Mouse (Mus musculus): Measurements from ENCODE around the gene Nbea. TPM values are rescaled to one million over a fixed set of nuclear protein-coding genes. Genes with fewer than 3 reads are reported as not detected.

The Nbea gene
- polyA plus RNA-seq, 1 experiment: 1.8 TPM

- no peaks in the 10 kb centered on the region; the same call in 1 of the 2 replicates for H3K27me3 ChIP-seq (ENCODE audit: control insufficient read depth, insufficient read depth, low read length)
- no peaks in the 10 kb centered on the region for H3K36me3 ChIP-seq (ENCODE audit: control insufficient read depth, insufficient read depth, low read length)
- no peak for DNase-seq
- no peak overlapping the region for H3K27ac ChIP-seq (ENCODE audit: control insufficient read depth, insufficient read depth, low read length)
- no peak overlapping the region for H3K4me3 ChIP-seq (ENCODE audit: control insufficient read depth, insufficient read depth, low read length)
- TF ChIP-seq CTCF (IDR thresholded peaks at IDR 0.05; ENCODE audit: borderline replicate concordance, control insufficient read depth, extremely low read depth, insufficient read depth, low read length, poor library complexity) (no peak), POLR2A (IDR thresholded peaks at IDR 0.05; ENCODE audit: control insufficient read depth, extremely low read depth, insufficient read depth, low read length, poor library complexity) (no peak)
- H3K4me1 ChIP-seq (replicated peaks; ENCODE audit: control insufficient read depth, insufficient read depth, low read length): no peaks in the 10 kb centered on the region
- 100% methylated on average over 2 of the region's 2 CpGs for WGBS
These were observed 414.2 kb downstream of the Nbea start for GRCm38 (mm10) chr3:55769308-55769707.

- TF ChIP-seq CTCF (IDR thresholded peaks at IDR 0.05; ENCODE audit: borderline replicate concordance, control insufficient read depth, extremely low read depth, insufficient read depth, low read length, poor library complexity) (no peak), POLR2A (IDR thresholded peaks at IDR 0.05; ENCODE audit: control insufficient read depth, extremely low read depth, insufficient read depth, low read length, poor library complexity) (no peak)
- Histone ChIP-seq H3K27ac (ENCODE audit: control insufficient read depth, insufficient read depth, low read length) (no peak overlapping the region), H3K4me3 (ENCODE audit: control insufficient read depth, insufficient read depth, low read length) (no peak overlapping the region), H3K4me1 (replicated peaks; ENCODE audit: control insufficient read depth, insufficient read depth, low read length) (no peaks in the 10 kb centered on the region), H3K36me3 (ENCODE audit: control insufficient read depth, insufficient read depth, low read length) (no peaks in the 10 kb centered on the region), H3K27me3 (ENCODE audit: control insufficient read depth, insufficient read depth, low read length) (no peaks in the 10 kb centered on the region; the same call in 1 of the 2 replicates)
- WGBS: 97% methylated on average over 2 of the region's 2 CpGs
- DNase-seq: no peak
These were observed 414.8 kb downstream of the Nbea start for GRCm38 (mm10) chr3:55768654-55769053.

GRCm38 (mm10) chr3:55763591-55763990 lies 419.9 kb downstream of the Nbea start:
- Histone ChIP-seq H3K4me1 (replicated peaks; ENCODE audit: control insufficient read depth, insufficient read depth, low read length) (no peaks in the 10 kb centered on the region), H3K27me3 (ENCODE audit: control insufficient read depth, insufficient read depth, low read length) (no peaks in the 10 kb centered on the region; the same call in 1 of the 2 replicates), H3K27ac (ENCODE audit: control insufficient read depth, insufficient read depth, low read length) (no peak overlapping the region), H3K36me3 (ENCODE audit: control insufficient read depth, insufficient read depth, low read length) (no peaks in the 10 kb centered on the region), H3K4me3 (ENCODE audit: control insufficient read depth, insufficient read depth, low read length) (no peak overlapping the region)
- no peak for DNase-seq
- WGBS: 94% methylated on average over 8 of the region's 8 CpGs
- TF ChIP-seq POLR2A (IDR thresholded peaks at IDR 0.05; ENCODE audit: control insufficient read depth, extremely low read depth, insufficient read depth, low read length, poor library complexity): no peak
- no peak for TF ChIP-seq CTCF (IDR thresholded peaks at IDR 0.05; ENCODE audit: borderline replicate concordance, control insufficient read depth, extremely low read depth, insufficient read depth, low read length, poor library complexity)

GRCm38 (mm10) chr3:55758297-55758696 lies 425.2 kb downstream of the Nbea start:
- H3K27me3 ChIP-seq (ENCODE audit: control insufficient read depth, insufficient read depth, low read length): no peaks in the 10 kb centered on the region
- no peak for TF ChIP-seq CTCF (IDR thresholded peaks at IDR 0.05; ENCODE audit: borderline replicate concordance, control insufficient read depth, extremely low read depth, insufficient read depth, low read length, poor library complexity)
- TF ChIP-seq POLR2A (IDR thresholded peaks at IDR 0.05; ENCODE audit: control insufficient read depth, extremely low read depth, insufficient read depth, low read length, poor library complexity): no peak
- H3K36me3 ChIP-seq (ENCODE audit: control insufficient read depth, insufficient read depth, low read length): no peaks in the 10 kb centered on the region
- no peaks in the 10 kb centered on the region; the same call in 1 of the 2 replicates for H3K4me1 ChIP-seq (replicated peaks; ENCODE audit: control insufficient read depth, insufficient read depth, low read length)
- WGBS: 67% methylated on average over 8 of the region's 8 CpGs
- no peak overlapping the region for H3K27ac ChIP-seq (ENCODE audit: control insufficient read depth, insufficient read depth, low read length)
- no peak overlapping the region for H3K4me3 ChIP-seq (ENCODE audit: control insufficient read depth, insufficient read depth, low read length)
- DNase-seq: no peak

GRCm38 (mm10) chr3:55756602-55757190 lies 426.8 kb downstream of the Nbea start:
- no peaks in the 10 kb centered on the region for H3K27me3 ChIP-seq (ENCODE audit: control insufficient read depth, insufficient read depth, low read length)
- TF ChIP-seq CTCF (IDR thresholded peaks at IDR 0.05; ENCODE audit: borderline replicate concordance, control insufficient read depth, extremely low read depth, insufficient read depth, low read length, poor library complexity) (no peak), POLR2A (IDR thresholded peaks at IDR 0.05; ENCODE audit: control insufficient read depth, extremely low read depth, insufficient read depth, low read length, poor library complexity) (no peak)
- DNase-seq: no peak
- WGBS: 95% methylated on average over 11 of the region's 11 CpGs
- H3K4me3 ChIP-seq (ENCODE audit: control insufficient read depth, insufficient read depth, low read length): no peak overlapping the region
- H3K4me1 ChIP-seq (replicated peaks; ENCODE audit: control insufficient read depth, insufficient read depth, low read length): no peaks in the 10 kb centered on the region; the same call in 1 of the 2 replicates
- no peak overlapping the region for H3K27ac ChIP-seq (ENCODE audit: control insufficient read depth, insufficient read depth, low read length)
- no peaks in the 10 kb centered on the region for H3K36me3 ChIP-seq (ENCODE audit: control insufficient read depth, insufficient read depth, low read length)

- no peak for TF ChIP-seq CTCF (IDR thresholded peaks at IDR 0.05; ENCODE audit: borderline replicate concordance, control insufficient read depth, extremely low read depth, insufficient read depth, low read length, poor library complexity)
- no peak for TF ChIP-seq POLR2A (IDR thresholded peaks at IDR 0.05; ENCODE audit: control insufficient read depth, extremely low read depth, insufficient read depth, low read length, poor library complexity)
- DNase-seq: no peak
- Histone ChIP-seq H3K36me3 (ENCODE audit: control insufficient read depth, insufficient read depth, low read length) (no peaks in the 10 kb centered on the region), H3K4me3 (ENCODE audit: control insufficient read depth, insufficient read depth, low read length) (no peak overlapping the region), H3K27me3 (ENCODE audit: control insufficient read depth, insufficient read depth, low read length) (no peaks in the 10 kb centered on the region), H3K27ac (ENCODE audit: control insufficient read depth, insufficient read depth, low read length) (no peak overlapping the region), H3K4me1 (replicated peaks; ENCODE audit: control insufficient read depth, insufficient read depth, low read length) (no peaks in the 10 kb centered on the region; the same call in 1 of the 2 replicates)
- 96% methylated on average over 11 of the region's 11 CpGs for WGBS
These were observed 427.5 kb downstream of the Nbea start for GRCm38 (mm10) chr3:55755805-55756601.
